Mouse (Mus musculus): Measurements from ENCODE around the gene Nabp2. TPM values are rescaled to one million over a fixed set of nuclear protein-coding genes. Genes with fewer than 3 reads are reported as not detected.

The Nabp2 gene
- polyA plus RNA-seq, 1 experiment: 93.0 TPM

- Histone ChIP-seq H3K79me2 (ENCODE audit: control insufficient read depth, insufficient read depth) (peaks cover 10% of the 10 kb centered on the region), H3K4me3 (ENCODE audit: insufficient read depth, poor library complexity, severe bottlenecking) (no peak overlapping the region), H3K79me3 (ENCODE audit: low read depth) (peaks cover 4% of the 10 kb centered on the region), H3K27me3 (ENCODE audit: control insufficient read depth, insufficient read depth, insufficient read length) (no peaks in the 10 kb centered on the region), H3ac (ENCODE audit: control insufficient read depth, insufficient read length, low read depth) (no peak overlapping the region), H3K36me3 (ENCODE audit: control insufficient read depth, insufficient read depth) (peaks cover 83% of the 10 kb centered on the region)
- TF ChIP-seq MAX (IDR thresholded peaks at IDR 0.05) (no peak), CTCF (IDR thresholded peaks at IDR 0.05; ENCODE audit: control insufficient read depth, insufficient read depth, insufficient read length) (no peak), CEBPB (IDR thresholded peaks at IDR 0.05; ENCODE audit: low read depth) (no peak), MYOD1 (IDR thresholded peaks at IDR 0.05; ENCODE audit: control insufficient read depth, insufficient read length, low read depth) (no peak), USF1 (IDR thresholded peaks at IDR 0.05; ENCODE audit: low read depth) (no peak), MYOG (IDR thresholded peaks at IDR 0.05; ENCODE audit: control insufficient read depth, extremely low read depth, insufficient read length) (no peak), FOSL1 (IDR thresholded peaks at IDR 0.05; ENCODE audit: insufficient read depth, low read length, poor library complexity, severe bottlenecking) (no peak)
Measured at GRCm38 (mm10) chr10:128435873-128436272, 24.6 kb upstream of the Nabp2 start.

DNA sequence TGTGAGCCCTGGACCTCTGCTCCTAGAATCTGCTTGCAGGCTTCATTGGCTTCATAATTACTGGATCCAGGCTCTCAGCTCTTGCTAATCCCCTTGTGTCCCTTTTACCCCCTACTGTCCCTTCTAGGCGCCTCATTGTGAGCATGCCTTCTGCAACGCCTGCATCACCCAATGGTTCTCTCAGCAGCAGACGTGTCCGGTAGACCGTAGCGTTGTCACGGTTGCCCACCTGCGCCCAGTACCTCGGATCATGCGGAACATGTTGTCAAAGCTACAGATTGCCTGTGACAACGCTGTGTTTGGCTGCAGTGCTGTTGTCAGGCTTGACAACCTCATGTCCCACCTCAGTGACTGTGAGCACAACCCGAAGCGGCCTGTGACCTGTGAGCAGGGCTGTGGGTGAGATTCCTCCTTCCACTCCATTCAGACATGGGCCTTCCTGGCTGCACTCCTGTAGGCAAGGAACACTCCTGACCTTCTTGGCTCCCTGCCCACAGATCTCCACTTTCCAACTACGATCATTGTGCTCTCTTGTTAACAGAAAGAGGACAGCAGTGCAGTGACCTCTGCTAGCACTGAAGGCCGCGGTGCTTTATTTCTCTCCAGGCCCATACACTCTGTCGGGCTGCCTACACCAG is 24.0 kb upstream of the Nabp2 start:
- Histone ChIP-seq H3K79me3 (ENCODE audit: low read depth) (peaks cover 4% of the 10 kb centered on the region), H3ac (ENCODE audit: control insufficient read depth, insufficient read length, low read depth) (no peak overlapping the region), H3K4me3 (ENCODE audit: insufficient read depth, poor library complexity, severe bottlenecking) (no peak overlapping the region), H3K27me3 (ENCODE audit: control insufficient read depth, insufficient read depth, insufficient read length) (no peaks in the 10 kb centered on the region), H3K79me2 (ENCODE audit: control insufficient read depth, insufficient read depth) (peaks cover 10% of the 10 kb centered on the region), H3K36me3 (ENCODE audit: control insufficient read depth, insufficient read depth) (peaks cover 81% of the 10 kb centered on the region)
- TF ChIP-seq USF1 (IDR thresholded peaks at IDR 0.05; ENCODE audit: low read depth): no peak
- TF ChIP-seq MAX (IDR thresholded peaks at IDR 0.05): no peak
- no peak for TF ChIP-seq CEBPB (IDR thresholded peaks at IDR 0.05; ENCODE audit: low read depth)
- no peak for TF ChIP-seq FOSL1 (IDR thresholded peaks at IDR 0.05; ENCODE audit: insufficient read depth, low read length, poor library complexity, severe bottlenecking)
- TF ChIP-seq MYOD1 (IDR thresholded peaks at IDR 0.05; ENCODE audit: control insufficient read depth, insufficient read length, low read depth): no peak
- TF ChIP-seq CTCF (IDR thresholded peaks at IDR 0.05; ENCODE audit: control insufficient read depth, insufficient read depth, insufficient read length): no peak
- TF ChIP-seq MYOG (IDR thresholded peaks at IDR 0.05; ENCODE audit: control insufficient read depth, extremely low read depth, insufficient read length): no peak

GRCm38 (mm10) chr10:128434681-128435080 is 23.4 kb upstream of the Nabp2 start:
- H3K4me3 ChIP-seq (ENCODE audit: insufficient read depth, poor library complexity, severe bottlenecking): no peak overlapping the region
- H3ac ChIP-seq (ENCODE audit: control insufficient read depth, insufficient read length, low read depth): no peak overlapping the region
- peaks cover 81% of the 10 kb centered on the region for H3K36me3 ChIP-seq (ENCODE audit: control insufficient read depth, insufficient read depth)
- peaks cover 10% of the 10 kb centered on the region for H3K79me2 ChIP-seq (ENCODE audit: control insufficient read depth, insufficient read depth)
- H3K79me3 ChIP-seq (ENCODE audit: low read depth): peaks cover 4% of the 10 kb centered on the region
- no peak for TF ChIP-seq MYOD1 (IDR thresholded peaks at IDR 0.05; ENCODE audit: control insufficient read depth, insufficient read length, low read depth)
- H3K27me3 ChIP-seq (ENCODE audit: control insufficient read depth, insufficient read depth, insufficient read length): no peaks in the 10 kb centered on the region

- TF ChIP-seq MYOD1 (IDR thresholded peaks at IDR 0.05; ENCODE audit: control insufficient read depth, insufficient read length, low read depth): no peak
- no peak for TF ChIP-seq FOSL1 (IDR thresholded peaks at IDR 0.05; ENCODE audit: insufficient read depth, low read length, poor library complexity, severe bottlenecking)
- TF ChIP-seq USF1 (IDR thresholded peaks at IDR 0.05; ENCODE audit: low read depth): no peak
- no peak for TF ChIP-seq MYOG (IDR thresholded peaks at IDR 0.05; ENCODE audit: control insufficient read depth, extremely low read depth, insufficient read length)
- TF ChIP-seq CEBPB (IDR thresholded peaks at IDR 0.05; ENCODE audit: low read depth): no peak
- no peak for TF ChIP-seq CTCF (IDR thresholded peaks at IDR 0.05; ENCODE audit: control insufficient read depth, insufficient read depth, insufficient read length)
- TF ChIP-seq MAX (IDR thresholded peaks at IDR 0.05): no peak
- H3K27me3 ChIP-seq (ENCODE audit: control insufficient read depth, insufficient read depth, insufficient read length): no peaks in the 10 kb centered on the region
- H3K79me2 ChIP-seq (ENCODE audit: control insufficient read depth, insufficient read depth): peaks cover 10% of the 10 kb centered on the region
- H3K36me3 ChIP-seq (ENCODE audit: control insufficient read depth, insufficient read depth): peaks cover 81% of the 10 kb centered on the region
- H3K79me3 ChIP-seq (ENCODE audit: low read depth): peaks cover 4% of the 10 kb centered on the region
- H3ac ChIP-seq (ENCODE audit: control insufficient read depth, insufficient read length, low read depth): no peak overlapping the region
- H3K4me3 ChIP-seq (ENCODE audit: insufficient read depth, poor library complexity, severe bottlenecking): no peak overlapping the region
Measured at GRCm38 (mm10) chr10:128433417-128433816, 22.1 kb upstream of the Nabp2 start.

DNA sequence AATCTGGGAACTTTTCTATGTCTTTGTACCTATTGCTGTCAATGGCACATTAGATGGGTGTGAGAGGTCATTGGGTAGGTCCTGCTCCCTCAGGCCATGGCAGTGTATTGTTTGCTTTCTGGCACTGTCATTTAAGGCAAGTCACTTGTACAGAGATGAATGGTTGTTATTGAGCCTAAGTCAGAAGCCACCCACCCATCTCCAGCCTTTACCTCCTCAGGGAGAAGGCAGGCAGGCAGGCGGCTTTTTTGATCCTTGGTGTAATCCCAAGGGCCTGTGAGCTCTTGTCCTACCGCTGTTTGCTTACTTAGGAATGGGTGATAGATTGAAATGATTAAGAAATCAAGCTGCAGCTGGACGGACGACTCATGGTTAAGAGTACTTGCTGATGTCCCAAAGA is 18.2 kb upstream of the Nabp2 start:
- Histone ChIP-seq H3K4me3 (ENCODE audit: insufficient read depth, poor library complexity, severe bottlenecking) (no peak overlapping the region), H3ac (ENCODE audit: control insufficient read depth, insufficient read length, low read depth) (no peak overlapping the region), H3K79me2 (ENCODE audit: control insufficient read depth, insufficient read depth) (peaks cover 10% of the 10 kb centered on the region), H3K79me3 (ENCODE audit: low read depth) (peaks cover 1% of the 10 kb centered on the region), H3K36me3 (ENCODE audit: control insufficient read depth, insufficient read depth) (peaks cover 54% of the 10 kb centered on the region), H3K27me3 (ENCODE audit: control insufficient read depth, insufficient read depth, insufficient read length) (no peaks in the 10 kb centered on the region)
- TF ChIP-seq MYOG (IDR thresholded peaks at IDR 0.05; ENCODE audit: control insufficient read depth, extremely low read depth, insufficient read length): no peak
- TF ChIP-seq MAX (IDR thresholded peaks at IDR 0.05): no peak
- no peak for TF ChIP-seq CTCF (IDR thresholded peaks at IDR 0.05; ENCODE audit: control insufficient read depth, insufficient read depth, insufficient read length)
- no peak for TF ChIP-seq MYOD1 (IDR thresholded peaks at IDR 0.05; ENCODE audit: control insufficient read depth, insufficient read length, low read depth)
- no peak for TF ChIP-seq CEBPB (IDR thresholded peaks at IDR 0.05; ENCODE audit: low read depth)
- TF ChIP-seq USF1 (IDR thresholded peaks at IDR 0.05; ENCODE audit: low read depth): no peak
- no peak for TF ChIP-seq FOSL1 (IDR thresholded peaks at IDR 0.05; ENCODE audit: insufficient read depth, low read length, poor library complexity, severe bottlenecking)

- H3K36me3 ChIP-seq (ENCODE audit: control insufficient read depth, insufficient read depth): peaks cover 57% of the 10 kb centered on the region
- H3K79me3 ChIP-seq (ENCODE audit: low read depth): peaks cover 1% of the 10 kb centered on the region
- no peak for TF ChIP-seq USF1 (IDR thresholded peaks at IDR 0.05; ENCODE audit: low read depth)
- no peak for TF ChIP-seq CTCF (IDR thresholded peaks at IDR 0.05; ENCODE audit: control insufficient read depth, insufficient read depth, insufficient read length)
- TF ChIP-seq FOSL1 (IDR thresholded peaks at IDR 0.05; ENCODE audit: insufficient read depth, low read length, poor library complexity, severe bottlenecking): no peak
- TF ChIP-seq MYOD1 (IDR thresholded peaks at IDR 0.05; ENCODE audit: control insufficient read depth, insufficient read length, low read depth): no peak
- TF ChIP-seq MAX (IDR thresholded peaks at IDR 0.05): no peak
- no peak for TF ChIP-seq MYOG (IDR thresholded peaks at IDR 0.05; ENCODE audit: control insufficient read depth, extremely low read depth, insufficient read length)
- TF ChIP-seq CEBPB (IDR thresholded peaks at IDR 0.05; ENCODE audit: low read depth): no peak
- no peak overlapping the region for H3K4me3 ChIP-seq (ENCODE audit: insufficient read depth, poor library complexity, severe bottlenecking)
- H3ac ChIP-seq (ENCODE audit: control insufficient read depth, insufficient read length, low read depth): no peak overlapping the region
- H3K79me2 ChIP-seq (ENCODE audit: control insufficient read depth, insufficient read depth): peaks cover 10% of the 10 kb centered on the region
- H3K27me3 ChIP-seq (ENCODE audit: control insufficient read depth, insufficient read depth, insufficient read length): no peaks in the 10 kb centered on the region
Measured at GRCm38 (mm10) chr10:128429052-128429451, 17.8 kb upstream of the Nabp2 start.
